Mouse (Mus musculus) urinary bladder, adult 2 months (tissue): ENCODE results near the gene Steap3. TPM values are rescaled to one million over a fixed set of nuclear protein-coding genes. Genes with fewer than 3 reads are reported as not detected.
A peak's percentile ranks its signal among the peaks of the same experiment; 100 is the strongest.
"Not testable (repeated sequence)": the region's sequence is repeated elsewhere in the genome, so short reads cannot be mapped to it uniquely, and the experiment has no call there.

Source experiments
- DNase-seq: peaks from one replicate; pipeline ENCODE4 v3.0.0; 2022; ENCODE audit warnings: low spot score
- polyA plus RNA-seq: library from polyadenylated mRNA; depleted of rRNA; stranded (reverse); fragments of >200 nt; gene quantifications from 2 replicates; pipeline ENCODE4 v1.2.3, GENCODE M21; 2012; rRNA removed

Gene Steap3
- 34.7 and 39.8 TPM in 2 replicates for polyA plus RNA-seq

GRCm38 (mm10) chr1:120272605-120273004 lies at the start of gene Steap3:
Steap3 (minus strand) TSS chr1:120272705.
- DNase-seq: no peak

- no peak for DNase-seq
These were observed 48.9 kb upstream of the Steap3 start for GRCm38 (mm10) chr1:120321270-120322021.

- no peak for DNase-seq
These were observed 33.3 kb upstream of the Steap3 start for GRCm38 (mm10) chr1:120305801-120306200.

GRCm38 (mm10) chr1:120296936-120297335 lies 24.4 kb upstream of the Steap3 start:
- DNase-seq: no peak

- no peak for DNase-seq
These were observed 21.3 kb upstream of the Steap3 start for GRCm38 (mm10) chr1:120293803-120294202.

GRCm38 (mm10) chr1:120291709-120292108 lies 19.2 kb upstream of the Steap3 start:
- DNase-seq: no peak

GRCm38 (mm10) chr1:120289843-120290242 lies 17.3 kb upstream of the Steap3 start:
- no peak for DNase-seq

- no peak for DNase-seq
These were observed 15.2 kb upstream of the Steap3 start for GRCm38 (mm10) chr1:120287679-120288078.

- DNase-seq: not testable (repeated sequence)
These were observed 3.6 kb upstream of the Steap3 start for GRCm38 (mm10) chr1:120276058-120276457.

GRCm38 (mm10) chr1:120275224-120275623 lies 2.7 kb upstream of the Steap3 start:
- DNase-seq: no peak

GRCm38 (mm10) chr1:120270882-120271281 lies 1.6 kb downstream of the Steap3 start:
- DNase-seq: no peak

GRCm38 (mm10) chr1:120270115-120270514 lies 2.4 kb downstream of the Steap3 start:
- DNase-seq: no peak

GRCm38 (mm10) chr1:120267631-120268030 lies 4.9 kb downstream of the Steap3 start:
- DNase-seq: no peak

GRCm38 (mm10) chr1:120266460-120266859 lies 6.0 kb downstream of the Steap3 start:
- DNase-seq: no peak

GRCm38 (mm10) chr1:120264861-120265686 lies 7.4 kb downstream of the Steap3 start:
- peak; percentile 75 for DNase-seq

GRCm38 (mm10) chr1:120263226-120263625 lies 9.3 kb downstream of the Steap3 start:
- no peak for DNase-seq

GRCm38 (mm10) chr1:120261166-120261565 lies 11.3 kb downstream of the Steap3 start:
- no peak for DNase-seq

GRCm38 (mm10) chr1:120259249-120259648 lies 13.3 kb downstream of the Steap3 start:
- no peak for DNase-seq

GRCm38 (mm10) chr1:120258744-120259143 lies 13.8 kb downstream of the Steap3 start:
- DNase-seq: no peak

GRCm38 (mm10) chr1:120258245-120258644 lies 14.3 kb downstream of the Steap3 start:
- DNase-seq: no peak

GRCm38 (mm10) chr1:120253751-120254150 lies 18.8 kb downstream of the Steap3 start:
- no peak for DNase-seq

GRCm38 (mm10) chr1:120252519-120253160 lies 19.9 kb downstream of the Steap3 start:
- no peak for DNase-seq
